Mouse (Mus musculus): ENCODE measurements around the gene Mgat5. TPM values are rescaled to one million over a fixed set of nuclear protein-coding genes. Genes with fewer than 3 reads are reported as not detected.

Mgat5 gene
- polyA plus RNA-seq (2014; fragmentation: Illumina TruSeq; extraction: RNeasy Lipid Tissue Mini Kit (QIAGEN cat#74804); ENCODE audit: low read depth, low replicate concordance): 7.7 TPM

GRCm38 (mm10) chr1:127204817-127205485, at the start of gene Mgat5:
Gene Mgat5, plus strand, starts transcription at chr1:127205015.

All from heart, adult 10 weeks (tissue).